Mouse (Mus musculus): ENCODE results near the gene Rbm38. TPM values are rescaled to one million over a fixed set of nuclear protein-coding genes. Genes with fewer than 3 reads are reported as not detected.
A peak's percentile ranks its signal among the peaks of the same experiment; 100 is the strongest.

Gene Rbm38
- polyA plus RNA-seq, 1 experiment, result 14.5 TPM

GRCm38 (mm10) chr2:173023966-173024365 is 3.7 kb downstream of the Rbm38 start:
- Histone ChIP-seq H3K27ac (replicated peaks; ENCODE audit: low read depth, low read length) (no peak overlapping the region), H3K4me3 (ENCODE audit: insufficient read depth, low read depth, low read length) (peak overlapping the region; percentile 75; the same call in 1 of the 2 replicates)

GRCm38 (mm10) chr2:173024392-173024791 is 4.1 kb downstream of the Rbm38 start:
- H3K4me3 ChIP-seq (ENCODE audit: insufficient read depth, low read depth, low read length), result no peak overlapping the region

More at GRCm38 (mm10) chr2:173023966-173024365, 3.7 kb downstream of the Rbm38 start:
- peaks cover 42% of the 10 kb centered on the region for H3K4me1 ChIP-seq (ENCODE audit: control insufficient read depth, insufficient read depth, insufficient read length, low read length)

GRCm38 (mm10) chr2:173024938-173025337 is 4.6 kb downstream of the Rbm38 start:
- Histone ChIP-seq H3K4me3 (ENCODE audit: insufficient read depth, low read depth, low read length) (no peak overlapping the region), H3K27ac (replicated peaks; ENCODE audit: low read depth, low read length) (no peak overlapping the region), H3K4me1 (ENCODE audit: control insufficient read depth, insufficient read depth, insufficient read length, low read length) (peaks cover 37% of the 10 kb centered on the region)

More at GRCm38 (mm10) chr2:173024392-173024791, 4.1 kb downstream of the Rbm38 start:
- peaks cover 42% of the 10 kb centered on the region for H3K4me1 ChIP-seq (ENCODE audit: control insufficient read depth, insufficient read depth, insufficient read length, low read length)
- H3K27ac ChIP-seq (replicated peaks; ENCODE audit: low read depth, low read length), result no peak overlapping the region

GRCm38 (mm10) chr2:173026286-173026685 is 6.0 kb downstream of the Rbm38 start:
- Histone ChIP-seq H3K27ac (replicated peaks; ENCODE audit: low read depth, low read length) (no peak overlapping the region), H3K4me3 (ENCODE audit: insufficient read depth, low read depth, low read length) (no peak overlapping the region), H3K4me1 (ENCODE audit: control insufficient read depth, insufficient read depth, insufficient read length, low read length) (peaks cover 31% of the 10 kb centered on the region)

GRCm38 (mm10) chr2:173026688-173027131 is 6.4 kb downstream of the Rbm38 start:
- Histone ChIP-seq H3K4me3 (ENCODE audit: insufficient read depth, low read depth, low read length) (no peak overlapping the region), H3K27ac (replicated peaks; ENCODE audit: low read depth, low read length) (no peak overlapping the region)

GRCm38 (mm10) chr2:173027169-173027823 is 7.0 kb downstream of the Rbm38 start:
- Histone ChIP-seq H3K4me1 (ENCODE audit: control insufficient read depth, insufficient read depth, insufficient read length, low read length) (peaks cover 31% of the 10 kb centered on the region), H3K27ac (replicated peaks; ENCODE audit: low read depth, low read length) (no peak overlapping the region), H3K4me3 (ENCODE audit: insufficient read depth, low read depth, low read length) (no peak overlapping the region)

More at GRCm38 (mm10) chr2:173026688-173027131, 6.4 kb downstream of the Rbm38 start:
- H3K4me1 ChIP-seq (ENCODE audit: control insufficient read depth, insufficient read depth, insufficient read length, low read length), result peaks cover 31% of the 10 kb centered on the region

- Histone ChIP-seq H3K4me3 (ENCODE audit: insufficient read depth, low read depth, low read length) (no peak overlapping the region), H3K27ac (replicated peaks; ENCODE audit: low read depth, low read length) (no peak overlapping the region), H3K4me1 (ENCODE audit: control insufficient read depth, insufficient read depth, insufficient read length, low read length) (peaks cover 31% of the 10 kb centered on the region)
Measured at GRCm38 (mm10) chr2:173027824-173028495, 7.7 kb downstream of the Rbm38 start.

- Histone ChIP-seq H3K27ac (replicated peaks; ENCODE audit: low read depth, low read length) (no peak overlapping the region), H3K4me1 (ENCODE audit: control insufficient read depth, insufficient read depth, insufficient read length, low read length) (peaks cover 29% of the 10 kb centered on the region), H3K4me3 (ENCODE audit: insufficient read depth, low read depth, low read length) (no peak overlapping the region)
Measured at GRCm38 (mm10) chr2:173028508-173029031, 8.3 kb downstream of the Rbm38 start.

GRCm38 (mm10) chr2:173030591-173031338 is 10.5 kb downstream of the Rbm38 start:
- Histone ChIP-seq H3K27ac (replicated peaks; ENCODE audit: low read depth, low read length) (no peak overlapping the region), H3K4me1 (ENCODE audit: control insufficient read depth, insufficient read depth, insufficient read length, low read length) (peaks cover 20% of the 10 kb centered on the region), H3K4me3 (ENCODE audit: insufficient read depth, low read depth, low read length) (no peak overlapping the region)

- Histone ChIP-seq H3K4me1 (ENCODE audit: control insufficient read depth, insufficient read depth, insufficient read length, low read length) (no peaks in the 10 kb centered on the region), H3K4me3 (ENCODE audit: insufficient read depth, low read depth, low read length) (no peak overlapping the region), H3K27ac (replicated peaks; ENCODE audit: low read depth, low read length) (no peak overlapping the region)
Measured at GRCm38 (mm10) chr2:173033531-173033930, 13.2 kb downstream of the Rbm38 start.

- Histone ChIP-seq H3K4me3 (ENCODE audit: insufficient read depth, low read depth, low read length) (no peak overlapping the region), H3K4me1 (ENCODE audit: control insufficient read depth, insufficient read depth, insufficient read length, low read length) (no peaks in the 10 kb centered on the region), H3K27ac (replicated peaks; ENCODE audit: low read depth, low read length) (no peak overlapping the region)
Measured at GRCm38 (mm10) chr2:173034998-173035397, 14.7 kb downstream of the Rbm38 start.

- no peak overlapping the region for H3K4me3 ChIP-seq (ENCODE audit: insufficient read depth, low read depth, low read length)
- H3K27ac ChIP-seq (replicated peaks; ENCODE audit: low read depth, low read length), result no peak overlapping the region
- no peaks in the 10 kb centered on the region for H3K4me1 ChIP-seq (ENCODE audit: control insufficient read depth, insufficient read depth, insufficient read length, low read length)
Measured at GRCm38 (mm10) chr2:173035653-173036052, 15.4 kb downstream of the Rbm38 start.

GRCm38 (mm10) chr2:173036055-173036454 is 15.8 kb downstream of the Rbm38 start:
- H3K4me1 ChIP-seq (ENCODE audit: control insufficient read depth, insufficient read depth, insufficient read length, low read length), result no peaks in the 10 kb centered on the region
- no peak overlapping the region for H3K4me3 ChIP-seq (ENCODE audit: insufficient read depth, low read depth, low read length)
- H3K27ac ChIP-seq (replicated peaks; ENCODE audit: low read depth, low read length), result no peak overlapping the region

- Histone ChIP-seq H3K27ac (replicated peaks; ENCODE audit: low read depth, low read length) (no peak overlapping the region), H3K4me3 (ENCODE audit: insufficient read depth, low read depth, low read length) (no peak overlapping the region), H3K4me1 (ENCODE audit: control insufficient read depth, insufficient read depth, insufficient read length, low read length) (no peaks in the 10 kb centered on the region)
Measured at GRCm38 (mm10) chr2:173036611-173037010, 16.3 kb downstream of the Rbm38 start.

- no peak overlapping the region for H3K4me3 ChIP-seq (ENCODE audit: insufficient read depth, low read depth, low read length)
- H3K27ac ChIP-seq (replicated peaks; ENCODE audit: low read depth, low read length), result no peak overlapping the region
- no peaks in the 10 kb centered on the region for H3K4me1 ChIP-seq (ENCODE audit: control insufficient read depth, insufficient read depth, insufficient read length, low read length)
Measured at GRCm38 (mm10) chr2:173037347-173037746, 17.0 kb downstream of the Rbm38 start.
